Mouse (Mus musculus): Measurements from ENCODE around the gene Cck.

DNA sequence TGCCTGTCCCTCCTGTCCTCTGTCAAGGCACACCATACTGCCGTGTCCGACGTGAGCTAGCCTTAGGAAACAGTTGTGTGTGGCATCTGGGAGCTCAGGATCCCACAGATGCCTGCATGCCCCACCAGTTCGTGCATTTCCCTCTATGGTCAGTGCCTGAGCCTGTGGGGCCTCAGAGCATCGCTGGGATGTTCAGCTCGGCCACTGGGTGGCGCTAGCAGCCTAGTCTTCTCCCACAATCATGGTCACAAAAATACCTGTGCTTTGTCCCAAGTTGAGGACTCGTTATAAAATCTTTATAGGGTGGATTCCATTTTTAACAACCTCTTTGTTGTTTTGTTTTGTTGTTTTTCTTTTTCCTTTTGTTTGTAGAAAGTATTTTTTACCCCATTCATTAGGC, 37.0 kb downstream of the Cck start:
- peak; percentile 89 for TF ChIP-seq CTCF (IDR thresholded peaks at IDR 0.05; ENCODE audit: borderline replicate concordance, control insufficient read depth, extremely low read depth, insufficient read depth, low read length, poor library complexity)
- no peak for TF ChIP-seq POLR2A (IDR thresholded peaks at IDR 0.05; ENCODE audit: control insufficient read depth, extremely low read depth, insufficient read depth, low read length, poor library complexity)

Measured in thymus, adult 2 months (tissue).